Mouse (Mus musculus) midbrain, embryonic 12.5 days (tissue): ENCODE measurements around the gene Hbb-bh2. TPM values are rescaled to one million over a fixed set of nuclear protein-coding genes. Genes with fewer than 3 reads are reported as not detected.

Experiments
- ATAC-seq: fragments of 200-750 bp; cut with Nextera tagmentation; 2 replicates; pipeline ENCODE4 v1.8.0; 2017; ENCODE audit warnings: low read depth, moderate TSS enrichment, moderate library complexity; ENCODE audit not compliant: low FRiP score
- H3K27ac ChIP-seq: fragments of 300-500 bp; sonication (generic); replicated peaks from 2 replicates; pipeline ENCODE4 v1.5.1; 2016; ENCODE audit warnings: mild to moderate bottlenecking
- H3K27me3 ChIP-seq: fragments of 300-500 bp; sonication (generic); 2 replicates; pipeline ENCODE4 v1.6.1; 2016; ENCODE audit warnings: mild to moderate bottlenecking
- H3K36me3 ChIP-seq: fragments of 300-500 bp; sonication (generic); 2 replicates; pipeline ENCODE4 v1.6.1; 2016
- H3K4me1 ChIP-seq: fragments of 300-500 bp; sonication (generic); 2 replicates; pipeline ENCODE4 v1.6.1; 2016
- H3K4me2 ChIP-seq: fragments of 300-500 bp; sonication (generic); replicated peaks from 2 replicates; pipeline ENCODE4 v1.6.1; 2016; ENCODE audit warnings: mild to moderate bottlenecking, moderate library complexity
- H3K4me3 ChIP-seq: fragments of 300-500 bp; sonication (generic); 2 replicates; pipeline ENCODE4 v1.5.1; 2016; ENCODE audit warnings: mild to moderate bottlenecking
- H3K9ac ChIP-seq: fragments of 300-500 bp; sonication (generic); replicated peaks from 2 replicates; pipeline ENCODE4 v1.6.1; 2016; ENCODE audit warnings: mild to moderate bottlenecking, moderate library complexity
- H3K9me3 ChIP-seq: fragments of 300-500 bp; sonication (generic); 2 replicates; pipeline ENCODE4 v1.6.1; 2016; ENCODE audit warnings: mild to moderate bottlenecking
- WGBS: fragments of 180-500 bp; shearing (Covaris S2); methylation state at CpG from one replicate; pipeline ENCODE4 v1.1.7; 2016; 5-methylcytosine and 5-hydroxymethylcytosine counted together
- polyA plus RNA-seq: library from polyadenylated mRNA; unstranded; fragments of >200 nt; fragmentation: Nextera tagmentation; extraction: Ambion mirVana; gene quantifications from 2 replicates; pipeline ENCODE4 v1.2.1, GENCODE M21; 2016

Hbb-bh2 gene
- polyA plus RNA-seq = not detected in 2 replicates

GRCm38 (mm10) chr7:103840268-103840667 is at the start of gene Hbb-bh2:
Hbb-bh2 (minus strand) TSS chr7:103840520.
- no peak within 1 kb of the TSS for H3K4me2 ChIP-seq
- H3K4me1 ChIP-seq = no peaks in the 10 kb centered on the region
- H3K27me3 ChIP-seq = no peaks in the 10 kb centered on the region
- no peaks in the 10 kb centered on the region for H3K9me3 ChIP-seq
- no peak for ATAC-seq
- H3K4me3 ChIP-seq = no peak within 1 kb of the TSS
- H3K36me3 ChIP-seq = no peaks in the 10 kb centered on the region
- H3K27ac ChIP-seq = no peak within 1 kb of the TSS
- H3K9ac ChIP-seq = no peak within 1 kb of the TSS
- 78% methylated on average over 3 of the region's 3 CpGs for WGBS

- Histone ChIP-seq H3K9ac (no peak within 1 kb of the TSS), H3K4me1 (no peaks in the 10 kb centered on the region), H3K4me3 (no peak within 1 kb of the TSS), H3K27ac (no peak within 1 kb of the TSS), H3K36me3 (no peaks in the 10 kb centered on the region), H3K4me2 (no peak within 1 kb of the TSS), H3K27me3 (no peaks in the 10 kb centered on the region), H3K9me3 (no peaks in the 10 kb centered on the region)
- no peak for ATAC-seq
These were observed 45.8 kb upstream of the Hbb-bh2 start, which contains the start of gene Olfr66 for GRCm38 (mm10) chr7:103886152-103886551. Olfr66 (minus strand) TSS chr7:103886252.

- Histone ChIP-seq H3K4me1 (no peaks in the 10 kb centered on the region), H3K36me3 (no peaks in the 10 kb centered on the region), H3K9ac (no peak overlapping the region), H3K9me3 (no peaks in the 10 kb centered on the region), H3K27me3 (no peaks in the 10 kb centered on the region), H3K27ac (no peak overlapping the region), H3K4me2 (no peak overlapping the region), H3K4me3 (no peak overlapping the region)
- no peak for ATAC-seq
- 84% methylated on average over 2 of the region's 2 CpGs for WGBS
These were observed 36.8 kb upstream of the Hbb-bh2 start for GRCm38 (mm10) chr7:103877093-103877492.

- 53% methylated on average over 5 of the region's 5 CpGs for WGBS
- Histone ChIP-seq H3K4me1 (no peaks in the 10 kb centered on the region), H3K36me3 (no peaks in the 10 kb centered on the region), H3K9ac (no peak overlapping the region), H3K4me2 (no peak overlapping the region), H3K4me3 (no peak overlapping the region), H3K27me3 (no peaks in the 10 kb centered on the region), H3K27ac (no peak overlapping the region), H3K9me3 (no peaks in the 10 kb centered on the region)
- no peak for ATAC-seq
These were observed 34.1 kb upstream of the Hbb-bh2 start for GRCm38 (mm10) chr7:103874451-103874850.

- ATAC-seq = no peak
- Histone ChIP-seq H3K9me3 (no peaks in the 10 kb centered on the region), H3K36me3 (no peaks in the 10 kb centered on the region), H3K4me1 (no peaks in the 10 kb centered on the region), H3K27ac (no peak overlapping the region), H3K4me2 (no peak overlapping the region), H3K4me3 (no peak overlapping the region), H3K9ac (no peak overlapping the region), H3K27me3 (no peaks in the 10 kb centered on the region)
- WGBS = 12% methylated on average over 1 of the region's 1 CpGs
These were observed 32.7 kb upstream of the Hbb-bh2 start for GRCm38 (mm10) chr7:103873064-103873463.

- H3K4me3 ChIP-seq = no peak overlapping the region
These were observed 30.3 kb upstream of the Hbb-bh2 start for GRCm38 (mm10) chr7:103870667-103871066.

GRCm38 (mm10) chr7:103865716-103866115 is 25.4 kb upstream of the Hbb-bh2 start:
- no peaks in the 10 kb centered on the region for H3K4me1 ChIP-seq

More at GRCm38 (mm10) chr7:103870667-103871066, 30.3 kb upstream of the Hbb-bh2 start:
- Histone ChIP-seq H3K27me3 (no peaks in the 10 kb centered on the region), H3K4me2 (no peak overlapping the region), H3K27ac (no peak overlapping the region), H3K9ac (no peak overlapping the region), H3K36me3 (no peaks in the 10 kb centered on the region), H3K9me3 (no peaks in the 10 kb centered on the region), H3K4me1 (no peaks in the 10 kb centered on the region)
- ATAC-seq = no peak

GRCm38 (mm10) chr7:103861531-103861930 is 21.2 kb upstream of the Hbb-bh2 start:
- H3K9ac ChIP-seq = no peak overlapping the region
- H3K4me2 ChIP-seq = no peak overlapping the region
- no peak overlapping the region for H3K27ac ChIP-seq
- no peak for ATAC-seq
- H3K4me3 ChIP-seq = no peak overlapping the region
- WGBS = 86% methylated on average over 3 of the region's 3 CpGs
- no peaks in the 10 kb centered on the region for H3K27me3 ChIP-seq
- no peaks in the 10 kb centered on the region for H3K9me3 ChIP-seq
- no peaks in the 10 kb centered on the region for H3K4me1 ChIP-seq
- no peaks in the 10 kb centered on the region for H3K36me3 ChIP-seq

More at GRCm38 (mm10) chr7:103865716-103866115, 25.4 kb upstream of the Hbb-bh2 start:
- Histone ChIP-seq H3K36me3 (no peaks in the 10 kb centered on the region), H3K27ac (no peak overlapping the region), H3K4me3 (no peak overlapping the region), H3K4me2 (no peak overlapping the region), H3K9ac (no peak overlapping the region), H3K27me3 (no peaks in the 10 kb centered on the region), H3K9me3 (no peaks in the 10 kb centered on the region)
- no peak for ATAC-seq

- no peaks in the 10 kb centered on the region for H3K36me3 ChIP-seq
- H3K9ac ChIP-seq = no peak overlapping the region
- no peaks in the 10 kb centered on the region for H3K9me3 ChIP-seq
- H3K4me3 ChIP-seq = no peak overlapping the region
- ATAC-seq = peak; percentile 56; the same call in 1 of the 2 replicates
- H3K4me2 ChIP-seq = no peak overlapping the region
- H3K27ac ChIP-seq = no peak overlapping the region
- no peaks in the 10 kb centered on the region for H3K4me1 ChIP-seq
- H3K27me3 ChIP-seq = no peaks in the 10 kb centered on the region
- 72% methylated on average over 1 of the region's 1 CpGs for WGBS
These were observed 20.5 kb upstream of the Hbb-bh2 start for GRCm38 (mm10) chr7:103860855-103861254.

GRCm38 (mm10) chr7:103859076-103859475 is 18.8 kb upstream of the Hbb-bh2 start:
- Histone ChIP-seq H3K4me1 (no peaks in the 10 kb centered on the region), H3K9me3 (no peaks in the 10 kb centered on the region), H3K27ac (no peak overlapping the region), H3K36me3 (no peaks in the 10 kb centered on the region), H3K9ac (no peak overlapping the region), H3K4me2 (no peak overlapping the region), H3K27me3 (no peaks in the 10 kb centered on the region), H3K4me3 (no peak overlapping the region)
- 71% methylated on average over 2 of the region's 2 CpGs for WGBS
- ATAC-seq = no peak

- H3K9me3 ChIP-seq = no peaks in the 10 kb centered on the region
- WGBS = 77% methylated on average over 1 of the region's 1 CpGs
- no peak overlapping the region for H3K9ac ChIP-seq
- no peaks in the 10 kb centered on the region for H3K27me3 ChIP-seq
- no peaks in the 10 kb centered on the region for H3K4me1 ChIP-seq
- no peak for ATAC-seq
- H3K36me3 ChIP-seq = no peaks in the 10 kb centered on the region
- no peak overlapping the region for H3K27ac ChIP-seq
- no peak overlapping the region for H3K4me3 ChIP-seq
- H3K4me2 ChIP-seq = no peak overlapping the region
These were observed 14.3 kb upstream of the Hbb-bh2 start for GRCm38 (mm10) chr7:103854669-103855068.

GRCm38 (mm10) chr7:103853090-103853489 is 12.8 kb upstream of the Hbb-bh2 start, which contains the start of gene Hbb-y:
Hbb-y (minus strand) TSS chr7:103853216.
- no peak within 1 kb of the TSS for H3K4me3 ChIP-seq
- no peak within 1 kb of the TSS for H3K27ac ChIP-seq
- H3K27me3 ChIP-seq = no peaks in the 10 kb centered on the region
- no peaks in the 10 kb centered on the region for H3K4me1 ChIP-seq
- no peak within 1 kb of the TSS for H3K4me2 ChIP-seq
- H3K9me3 ChIP-seq = no peaks in the 10 kb centered on the region
- ATAC-seq = no peak
- H3K9ac ChIP-seq = no peak within 1 kb of the TSS
- 78% methylated on average over 2 of the region's 2 CpGs for WGBS
- no peaks in the 10 kb centered on the region for H3K36me3 ChIP-seq
